Mouse (Mus musculus) adrenal gland, adult (tissue): ENCODE measurements around the gene Sys1.

ENCODE experiments used
- DNase-seq, 2 experiments: peaks; one replicate each; pipeline ENCODE4 v3.0.0; 2022 to 2023; ENCODE audit warnings: low spot score in 1 of 2; ENCODE audit not compliant: inconsistent age in 2 of 2

Sys1 gene

DNA sequence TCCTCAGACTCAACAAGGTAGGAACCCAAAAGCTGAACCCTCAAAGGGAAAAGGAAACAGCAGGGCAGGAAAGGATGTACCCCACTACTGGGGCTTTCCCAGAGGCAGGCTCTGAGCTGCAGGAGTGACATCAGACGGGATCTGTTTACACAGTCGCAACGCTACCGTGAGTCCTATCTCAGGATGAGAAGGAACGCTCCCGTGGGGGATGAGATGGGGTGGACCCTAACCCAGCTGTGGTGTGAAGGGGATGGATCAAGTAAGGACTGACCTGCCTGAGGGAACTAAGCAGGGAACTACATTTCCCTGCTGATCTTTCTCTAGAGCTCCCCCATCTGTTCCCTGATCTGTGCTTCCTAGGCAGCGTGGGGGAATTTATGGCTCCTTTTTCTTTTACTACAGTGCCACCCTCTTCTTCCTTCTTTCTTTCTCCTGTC is at the start of gene Sys1:
Sys1 (plus strand) TSS at position 101 of the 437 bp plus-strand sequence.
- DNase-seq: peak in 1 of 2 experiments; percentile 83

DNA sequence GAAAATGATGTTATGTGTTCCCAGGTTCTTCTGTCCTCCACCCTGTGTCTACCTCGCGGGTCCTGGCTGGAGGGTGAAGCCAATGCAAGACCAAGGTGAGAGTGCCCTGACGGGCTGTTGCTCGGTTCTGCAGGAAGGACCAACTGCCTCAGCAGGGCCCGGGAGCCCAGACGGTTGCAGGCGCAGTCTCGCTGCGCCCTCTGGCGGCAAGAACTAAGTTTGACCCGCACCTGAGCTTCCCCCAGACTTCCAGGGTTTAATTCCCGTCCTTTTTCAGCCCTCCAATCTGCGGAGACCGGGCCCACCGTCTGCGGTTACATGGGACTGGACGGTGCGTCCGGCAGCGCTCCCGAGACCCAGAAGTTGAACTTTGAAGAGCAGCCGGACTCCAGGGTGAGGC is 49.1 kb upstream of the Sys1 start:
- peak; percentile 64 to 82 for DNase-seq

DNA sequence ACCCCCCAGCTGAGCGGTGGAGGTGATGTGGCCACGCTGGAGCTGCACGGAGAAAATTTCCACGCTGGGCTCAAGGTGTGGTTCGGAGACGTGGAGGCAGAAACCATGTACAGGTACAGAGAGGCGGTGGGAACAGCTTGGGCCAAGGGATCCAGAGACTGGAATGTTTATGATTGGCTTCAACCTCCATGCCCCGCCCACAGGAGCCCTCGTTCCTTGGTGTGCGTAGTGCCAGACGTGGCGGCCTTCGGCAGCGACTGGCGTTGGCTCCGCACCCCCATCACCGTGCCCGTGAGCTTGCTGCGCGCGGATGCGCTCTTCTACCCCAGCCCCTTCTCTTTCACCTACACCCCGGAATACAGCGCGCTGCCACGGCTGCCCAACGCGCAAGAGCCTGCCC is 42.6 kb upstream of the Sys1 start:
- no peak for DNase-seq

DNA sequence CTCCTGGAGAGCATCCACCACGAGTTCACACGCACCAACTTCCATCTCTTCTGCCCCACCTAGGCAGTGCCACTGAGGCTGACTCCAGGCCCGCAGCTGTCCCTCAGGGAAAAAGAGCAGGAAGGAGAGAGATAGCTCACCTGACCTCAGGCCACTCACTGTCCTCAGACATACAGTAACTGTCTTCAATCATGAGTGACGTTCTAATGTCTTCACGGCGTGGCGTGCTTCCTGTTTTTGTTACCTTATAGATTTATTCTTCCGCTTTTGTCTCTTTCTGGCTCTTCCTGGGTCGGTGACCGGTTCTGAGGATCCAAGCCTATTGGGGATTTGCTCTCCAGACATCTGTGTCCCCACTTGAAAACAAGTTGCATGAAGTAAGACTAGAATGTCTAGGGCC is 42.2 kb upstream of the Sys1 start:
- DNase-seq: no peak

DNA sequence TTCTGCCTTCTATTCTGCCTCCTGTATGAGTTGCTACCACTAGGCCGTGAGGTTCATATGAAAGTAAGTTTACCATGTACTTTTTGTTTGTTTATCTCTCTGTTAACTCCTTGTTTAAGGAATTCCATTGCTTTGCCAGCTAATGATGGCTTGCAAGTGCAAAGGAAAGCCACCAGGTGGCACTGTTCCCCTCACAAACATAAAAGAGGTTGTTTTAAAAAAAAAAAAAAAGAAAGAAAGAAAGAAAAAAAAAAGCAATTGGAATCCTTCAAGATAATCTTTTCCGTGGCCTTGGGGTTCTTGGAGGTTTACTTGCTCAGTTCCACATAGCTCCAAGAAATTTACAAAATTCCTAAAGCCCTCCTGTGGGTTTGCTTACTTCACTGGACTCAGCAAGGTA is 39.6 kb upstream of the Sys1 start:
- peak in 1 of 2 experiments; percentile 70 for DNase-seq

DNA sequence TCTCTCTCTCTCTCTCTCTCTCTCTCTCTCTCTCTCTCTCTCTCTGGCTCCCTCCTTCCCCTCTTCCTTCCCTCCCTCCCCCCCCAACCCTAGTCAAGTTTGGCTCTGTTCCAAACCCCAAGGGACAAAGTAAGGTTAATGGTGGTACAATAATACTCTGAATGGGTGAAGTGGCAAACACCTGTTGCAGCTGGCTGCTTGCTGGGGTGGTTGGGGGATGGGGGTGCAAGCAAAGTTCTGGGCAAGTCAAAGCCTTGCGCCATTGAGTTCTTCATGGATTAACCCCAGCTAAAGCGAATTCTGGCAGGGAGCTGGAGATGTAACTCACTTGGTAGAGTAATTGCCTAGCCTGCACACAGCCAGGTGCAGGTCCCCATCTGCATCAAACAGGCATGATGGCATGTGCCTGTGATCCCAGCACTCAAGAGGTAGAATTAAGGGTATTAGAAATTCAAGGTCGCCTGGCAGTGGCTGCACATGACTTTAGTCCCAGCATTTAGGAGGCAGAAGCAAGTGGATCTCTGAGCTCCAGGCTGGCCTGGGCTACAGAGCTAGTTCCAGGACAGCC is 38.4 kb upstream of the Sys1 start:
- no peak for DNase-seq

DNA sequence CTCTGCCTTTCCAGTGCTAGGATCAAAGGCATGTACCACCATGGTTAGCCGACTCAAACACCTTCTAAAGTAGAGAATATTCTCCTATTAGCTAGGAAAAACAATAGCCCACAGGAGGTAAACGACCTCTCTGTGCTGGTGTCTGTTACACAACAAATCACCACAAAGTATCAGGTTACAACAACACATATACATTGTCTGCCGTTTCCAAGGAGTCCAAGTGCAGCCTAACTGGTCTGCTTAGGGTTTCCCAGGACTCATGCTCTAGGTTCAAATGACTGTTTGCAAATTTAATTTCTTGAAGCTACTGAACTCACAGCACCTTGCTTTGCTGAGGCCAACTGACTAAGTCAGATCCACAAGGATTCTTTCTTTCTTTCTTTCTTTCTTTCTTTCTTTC is 37.3 kb upstream of the Sys1 start:
- no peak for DNase-seq

DNA sequence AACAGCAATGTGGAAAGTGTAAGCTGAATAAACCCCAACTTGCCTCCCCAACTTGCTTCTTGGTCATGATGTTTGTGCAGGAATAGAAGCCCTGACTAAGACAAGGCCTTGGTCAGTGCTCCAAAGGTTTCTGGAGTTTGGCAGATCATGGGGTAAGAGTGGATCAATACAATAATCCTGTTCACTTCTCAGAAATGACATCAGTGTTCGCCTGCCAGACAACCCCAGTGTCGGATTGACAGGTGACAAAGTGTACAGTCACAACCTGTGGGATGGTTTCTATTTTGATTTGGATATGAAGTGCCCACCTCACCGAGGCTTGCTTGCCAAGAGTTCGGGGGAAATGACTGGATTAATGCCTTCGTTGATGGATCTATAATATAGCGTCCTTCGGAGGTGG is 35.5 kb upstream of the Sys1 start:
- no peak for DNase-seq

DNA sequence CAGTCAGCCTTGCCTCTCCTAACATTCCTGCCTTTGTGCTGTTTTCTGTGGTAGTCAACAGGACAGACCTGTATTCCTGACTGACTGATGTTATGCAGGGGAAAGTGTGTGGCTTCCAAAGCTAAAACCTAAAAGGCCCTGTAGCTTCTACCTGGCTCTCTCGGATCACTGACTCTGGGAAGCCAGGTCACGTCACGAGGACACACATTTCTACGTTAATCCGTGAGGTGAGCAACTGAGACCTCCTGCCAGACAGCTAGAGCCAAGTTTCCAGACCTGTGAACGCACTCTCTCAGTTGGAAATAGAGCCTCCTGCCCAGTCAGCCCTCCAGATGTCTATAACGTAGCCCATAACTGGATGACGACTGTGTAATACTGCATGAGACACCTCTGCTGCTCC is 34.8 kb upstream of the Sys1 start:
- DNase-seq: no peak

DNA sequence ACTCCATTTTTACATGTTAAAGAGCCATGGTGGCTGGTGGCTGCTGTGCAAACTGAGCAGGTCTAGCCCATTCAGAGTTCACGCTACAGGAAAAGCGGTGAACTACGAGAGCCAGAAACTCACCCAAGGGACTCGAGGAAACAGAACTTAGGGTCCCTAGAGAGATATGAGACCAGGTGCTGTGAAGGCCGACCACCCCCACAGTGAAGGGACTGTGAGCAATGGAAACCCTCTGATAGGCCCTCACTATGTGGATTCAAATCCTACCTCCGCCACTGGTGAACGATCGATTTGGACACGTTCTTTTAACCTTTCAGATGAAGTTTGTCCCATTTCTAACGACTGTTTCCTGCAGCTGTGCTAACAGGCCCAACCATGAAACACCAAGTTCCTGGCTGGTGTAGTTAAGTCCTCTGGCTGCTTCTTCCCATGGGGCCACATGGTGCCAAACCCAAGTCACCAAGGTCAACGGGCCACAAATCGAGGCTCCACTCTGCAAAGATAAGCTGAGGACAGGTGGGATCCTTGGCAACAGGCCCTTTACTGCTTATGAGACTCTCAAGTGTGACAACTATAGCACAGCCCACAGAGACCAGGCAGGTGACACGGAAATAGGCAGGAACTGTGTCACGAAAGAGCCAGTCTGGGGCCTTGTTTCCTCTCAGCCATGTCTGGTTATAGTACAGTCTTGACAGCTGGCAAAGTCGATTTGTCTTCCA is 33.9 kb upstream of the Sys1 start:
- peak in 1 of 2 experiments; percentile 46 for DNase-seq

DNA sequence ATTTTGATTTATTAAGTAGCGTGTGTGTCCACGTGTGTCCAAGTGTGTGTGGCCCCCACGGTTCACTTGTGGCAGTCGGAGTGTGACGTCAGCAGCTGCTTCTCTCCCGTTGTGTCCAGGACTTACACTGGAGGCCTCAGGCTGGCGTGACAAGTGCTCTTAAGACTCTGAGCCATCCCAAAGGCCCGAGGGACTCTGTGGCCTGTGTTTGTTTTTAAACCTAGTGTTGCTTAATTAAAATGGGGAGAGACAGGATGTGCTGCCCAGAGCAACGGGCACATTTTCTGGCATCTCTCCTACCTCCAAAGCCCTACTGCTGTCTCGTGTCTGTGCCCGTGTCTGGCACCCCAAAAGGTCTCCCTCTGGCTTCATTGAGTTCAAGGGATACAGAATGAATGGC is 33.3 kb upstream of the Sys1 start:
- peak in 1 of 2 experiments; percentile 48 for DNase-seq

DNA sequence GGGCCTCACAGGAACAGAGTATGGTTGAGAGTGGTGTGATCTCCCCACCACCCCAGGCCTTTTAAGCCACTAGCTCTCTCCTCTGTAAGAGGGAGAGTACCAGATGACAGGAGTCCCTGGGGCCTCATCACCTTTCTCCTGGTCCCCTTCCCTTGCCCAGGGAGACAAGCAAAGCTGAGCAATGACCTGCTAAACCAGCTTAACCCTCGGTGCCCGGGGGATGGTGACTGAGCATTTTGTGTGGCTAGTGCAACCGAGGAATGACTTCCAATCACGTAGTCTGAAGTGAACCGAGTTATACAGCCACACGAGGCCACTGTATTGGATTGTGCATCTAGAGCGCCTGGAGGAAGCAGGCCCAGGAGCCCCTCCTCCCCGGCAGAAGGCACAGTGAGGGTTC is 32.4 kb upstream of the Sys1 start:
- peak in 1 of 2 experiments; percentile 21 for DNase-seq

DNA sequence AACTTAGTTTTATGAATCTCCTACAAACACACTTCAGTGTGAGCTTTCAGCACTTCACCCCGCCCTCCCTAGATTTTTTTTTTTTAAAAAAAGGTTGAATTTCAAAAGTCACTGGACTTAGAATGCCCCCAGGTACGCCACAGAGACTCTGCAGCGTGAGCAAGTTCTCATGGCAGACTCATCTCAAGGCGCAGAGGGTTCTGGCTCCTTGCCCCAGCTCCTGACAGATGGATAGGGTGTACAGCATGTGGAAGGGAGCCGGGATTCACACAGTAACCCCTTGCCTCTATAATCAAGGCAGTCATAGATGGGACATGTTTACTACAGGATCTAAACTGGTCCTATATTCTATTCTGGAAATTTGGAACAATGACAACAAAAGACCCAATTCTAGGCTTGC is 31.4 kb upstream of the Sys1 start:
- DNase-seq: peak in 1 of 2 experiments; percentile 27

DNA sequence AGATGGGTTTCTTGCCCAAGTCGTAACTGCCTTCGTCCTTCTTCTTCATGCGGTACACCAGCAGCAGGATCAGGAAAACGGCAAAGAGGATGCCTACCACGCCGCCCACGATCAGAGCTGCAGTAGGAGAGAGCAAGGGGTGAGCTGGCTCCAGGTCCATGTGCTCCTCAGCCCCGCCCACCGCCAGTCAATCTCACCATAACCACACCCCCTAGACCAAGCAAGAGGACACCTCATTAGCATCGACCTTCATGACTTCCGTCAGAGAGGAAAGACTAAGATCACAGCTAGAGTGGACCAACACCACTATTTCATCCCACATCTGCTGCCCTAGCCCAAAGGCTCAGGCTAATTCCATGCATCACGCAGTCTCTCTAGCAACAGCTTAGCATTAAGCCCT is 30.6 kb upstream of the Sys1 start:
- DNase-seq: peak in 1 of 2 experiments; percentile 46

DNA sequence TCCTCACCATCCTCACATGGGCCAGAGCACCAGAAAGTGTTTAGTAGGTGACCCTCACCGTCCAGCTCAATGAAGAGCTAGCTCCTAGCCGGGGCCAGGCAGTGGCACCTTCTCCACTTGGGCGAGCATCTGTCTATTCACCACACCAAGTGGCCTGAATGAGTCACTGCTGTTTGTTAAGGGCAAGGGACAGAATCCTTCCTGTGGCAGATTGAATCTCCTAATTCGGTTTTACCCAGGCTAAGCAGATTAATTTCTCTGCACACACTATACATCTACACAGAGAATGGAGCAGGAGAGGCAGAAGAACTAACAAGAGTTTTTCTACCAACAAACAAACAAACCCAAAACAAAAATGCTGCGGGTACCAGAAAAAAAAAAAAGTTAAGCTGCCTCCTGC is 29.8 kb upstream of the Sys1 start:
- peak in 1 of 2 experiments; percentile 32 for DNase-seq

DNA sequence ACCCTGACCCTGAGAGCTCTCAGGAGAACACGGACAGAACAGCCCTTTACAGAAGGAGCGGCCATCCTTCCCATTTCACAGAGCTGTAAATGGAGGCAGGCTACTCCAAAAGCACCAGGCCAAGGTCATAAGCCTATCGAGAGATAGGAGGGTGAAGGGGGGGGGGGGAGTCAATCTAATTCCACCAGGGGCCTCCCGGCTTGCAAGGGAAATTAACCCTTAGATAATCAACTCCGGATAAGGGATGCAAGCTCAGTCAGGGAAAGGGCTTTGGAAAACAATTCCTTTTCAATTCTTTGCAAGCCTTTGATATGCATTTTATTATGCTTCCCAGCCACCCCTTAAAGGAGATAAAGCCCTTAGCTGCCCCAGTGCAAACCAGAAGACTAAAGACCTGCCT is 28.3 kb upstream of the Sys1 start:
- no peak for DNase-seq

DNA sequence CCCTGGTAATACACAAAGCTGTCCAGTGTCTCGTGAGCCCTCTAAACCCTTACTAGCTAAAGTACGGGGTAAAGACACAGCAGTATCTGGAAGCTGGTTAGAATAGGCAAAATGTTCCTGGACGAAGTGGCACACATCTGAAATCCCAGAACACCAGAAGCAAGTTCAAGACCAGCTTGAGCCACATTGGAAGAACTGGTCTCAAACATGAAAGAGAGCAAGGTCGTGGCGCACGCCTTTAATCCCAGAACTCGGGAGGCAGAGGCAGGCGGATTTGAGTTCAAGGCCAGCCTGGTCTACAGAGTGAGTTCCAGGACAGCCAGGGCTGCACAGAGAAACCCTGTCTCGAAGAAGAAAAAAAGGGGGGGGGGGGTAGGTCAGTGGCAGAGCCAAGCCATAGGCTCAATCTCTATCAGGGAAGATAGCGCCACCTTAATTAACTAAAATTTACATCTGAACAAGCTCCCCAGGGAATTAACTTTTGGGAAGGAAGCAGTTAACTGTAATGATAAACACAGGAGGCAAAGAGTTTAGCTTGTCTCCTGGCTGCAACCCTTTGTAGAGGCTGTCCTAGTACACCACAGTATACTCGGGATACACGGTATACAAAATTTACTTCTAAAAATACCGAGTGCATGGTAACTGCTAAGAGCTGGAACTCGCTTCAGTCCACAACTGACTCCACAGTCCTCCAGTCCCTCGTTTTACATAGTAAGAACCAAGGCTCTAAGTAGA is 26.7 kb upstream of the Sys1 start:
- DNase-seq: no peak

DNA sequence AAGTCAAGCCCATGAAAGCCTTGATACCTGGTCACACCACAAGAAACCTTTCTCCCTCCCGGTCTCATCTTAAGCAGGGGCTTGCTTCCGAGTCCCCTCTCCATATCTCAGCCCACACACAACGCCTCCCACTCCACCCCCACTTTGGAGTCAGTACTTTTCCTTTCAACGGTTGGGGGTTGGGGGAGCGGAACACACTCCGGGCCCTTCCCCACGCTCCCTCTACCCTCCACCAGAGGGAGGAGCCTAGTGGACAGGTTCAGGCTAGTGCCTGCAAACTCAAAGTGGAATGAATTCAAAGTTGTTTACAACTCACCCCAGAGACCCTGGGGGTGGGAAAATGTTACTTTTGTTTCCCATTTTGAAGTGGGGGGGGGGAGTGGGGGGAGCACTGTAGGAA is 26.1 kb upstream of the Sys1 start:
- peak in 1 of 2 experiments; percentile 17 for DNase-seq

DNA sequence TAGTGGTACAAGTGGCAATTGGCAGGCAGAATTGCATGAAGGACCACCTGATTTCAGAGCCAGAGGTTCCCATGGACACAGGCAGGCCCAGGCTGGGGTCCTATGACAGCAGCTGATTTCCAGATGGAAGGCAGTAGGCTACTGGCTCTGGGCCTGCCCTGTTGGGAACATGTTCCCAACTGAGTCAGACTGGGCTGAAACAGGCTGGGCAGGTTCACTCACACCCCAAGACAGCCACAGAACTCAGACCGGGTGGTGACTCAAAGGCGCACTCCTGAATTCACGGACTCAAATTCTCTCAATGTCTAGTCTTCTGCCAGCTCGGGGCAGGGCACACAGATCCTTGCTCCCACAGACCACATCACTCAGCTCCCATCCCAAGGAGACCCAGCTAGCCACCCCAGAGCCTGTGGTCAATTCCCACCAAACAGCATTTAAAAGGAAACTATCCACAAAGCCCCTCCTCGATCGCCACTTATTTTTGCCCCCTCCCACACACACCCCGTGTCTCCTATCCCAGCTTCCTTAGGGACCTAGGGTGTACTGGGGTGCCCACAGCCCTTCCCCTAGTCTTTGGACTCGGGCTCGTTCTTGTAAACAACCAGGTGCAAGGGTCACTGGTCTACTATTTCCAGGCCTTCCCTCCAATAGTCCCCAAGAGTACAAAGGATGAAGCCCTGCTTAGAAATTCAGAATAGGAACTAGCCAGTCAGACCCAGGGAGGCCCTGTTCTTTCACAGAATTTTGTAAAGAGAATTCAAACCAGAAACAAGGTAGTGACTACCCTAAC is 24.9 kb upstream of the Sys1 start:
- peak in 1 of 2 experiments; percentile 23 for DNase-seq

DNA sequence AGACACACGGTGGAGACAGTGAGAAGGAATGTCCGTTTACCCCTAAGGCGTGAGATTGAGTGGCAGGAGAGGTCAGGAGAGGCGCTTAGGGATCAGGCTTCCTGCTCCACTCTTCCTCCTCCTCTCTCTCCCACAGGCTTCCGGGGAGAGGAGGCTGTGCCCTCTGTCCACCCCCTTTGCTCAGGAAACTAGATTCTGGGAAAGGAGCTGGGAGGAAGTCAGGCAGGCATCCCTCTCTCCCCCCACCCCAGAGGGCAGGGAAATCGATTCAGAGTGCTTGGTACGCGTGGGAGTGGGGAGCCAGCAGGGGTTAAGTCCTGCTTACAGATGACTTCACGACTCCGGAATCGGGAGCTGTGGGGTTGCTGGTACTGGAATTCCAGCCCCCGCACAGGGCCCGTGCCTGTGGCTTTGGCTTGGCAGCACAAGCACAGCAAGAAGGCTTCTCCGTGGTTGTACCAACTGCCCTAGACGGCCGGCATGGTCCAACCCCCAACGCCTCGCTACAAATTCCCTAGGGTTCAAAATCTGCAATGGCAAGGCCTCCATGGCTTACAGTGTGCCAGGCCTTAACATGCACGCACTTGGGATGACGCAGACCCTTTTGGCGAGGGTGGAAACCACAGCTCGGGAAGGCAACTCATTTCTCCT is 24.1 kb upstream of the Sys1 start:
- peak in 1 of 2 experiments; percentile 62 for DNase-seq
